Mouse (Mus musculus) small intestine, adult 2 months (tissue): ENCODE data around the gene Gm27029.

ENCODE experiments used
- CTCF ChIP-seq: fragments of 200-500 bp; IDR thresholded peaks from 2 replicates; pipeline ENCODE4 v1.5.1; 2012; ENCODE audit warnings: low read depth, mild to moderate bottlenecking, control low read depth, inconsistent platforms, low read length, moderate library complexity, mixed read lengths; ENCODE audit not compliant: insufficient replicate concordance, insufficient read length; ENCODE audit errors: extremely low read depth
- POLR2A ChIP-seq: fragments of 200-500 bp; IDR thresholded peaks from 2 replicates; pipeline ENCODE4 v1.6.1; 2012; ENCODE audit warnings: low read depth, mild to moderate bottlenecking, control low read depth, inconsistent platforms, low read length, moderate library complexity

DNA sequence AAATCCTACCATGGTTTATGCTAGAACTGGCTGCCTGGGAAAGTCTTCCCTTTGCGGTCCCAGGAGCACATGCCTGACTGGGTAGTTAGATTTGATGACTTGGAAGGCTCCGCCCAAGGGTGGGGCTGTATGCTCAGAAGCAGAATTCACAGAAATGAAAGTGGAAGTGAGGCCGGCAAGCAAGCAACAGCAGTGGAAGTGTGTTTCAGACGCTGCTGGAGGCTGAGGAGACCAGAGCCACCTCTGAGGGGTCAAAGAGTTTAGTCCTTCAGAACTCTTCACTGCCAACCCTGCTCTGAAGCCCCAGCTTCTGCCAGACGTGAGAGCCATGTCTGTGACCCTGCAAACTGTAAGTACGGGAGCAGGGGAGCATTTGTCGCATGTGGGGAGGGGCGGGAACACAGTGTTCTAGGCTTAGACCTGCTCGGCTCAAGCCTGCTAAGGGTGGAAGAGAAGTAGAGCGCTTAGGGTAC is 23.7 kb upstream of the Gm27029 start, which contains the start of gene Ifi35:
- no peak for TF ChIP-seq CTCF
- peak; percentile 97 for TF ChIP-seq POLR2A
